Comparison of ENCODE assay signal across 10 mouse cellular contexts in the genomic region with DNA sequence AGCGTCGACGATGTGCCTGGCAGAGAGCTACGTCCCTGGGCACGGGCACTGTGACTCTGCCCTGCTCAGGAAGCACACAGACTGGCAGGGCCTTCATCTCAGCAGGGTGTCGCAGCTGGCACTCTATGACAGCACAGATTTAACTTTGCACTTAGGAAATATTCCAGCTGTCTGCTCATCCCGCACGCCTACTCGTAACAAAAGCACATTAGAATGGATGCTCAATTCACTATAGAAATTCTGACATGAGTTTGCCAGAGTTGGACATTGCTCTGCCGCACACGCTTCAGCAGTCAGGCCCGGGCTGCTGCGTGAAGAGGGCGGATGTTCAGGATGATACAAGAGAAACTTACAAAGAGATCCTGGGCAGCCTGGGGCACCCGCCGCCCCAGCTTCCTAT. TPM values are rescaled to one million over a fixed set of nuclear protein-coding genes. Genes with fewer than 3 reads are reported as not detected.
DNase-seq lines count a peak whose midpoint lies in the region; ATAC-seq and TF ChIP-seq lines count a peak whose summit lies in the region.
"Had no signal": no experiment of that assay in that cellular context is flagged by ENCODE, and none has a peak within 500 bp of the region (broad histone marks: within the 10 kb centered on the region; RNA-seq: fewer than 3 reads in every experiment).

No protein-coding gene starts in this region.

- H3K4me3 ChIP-seq in megakaryocyte, embryonic 14.5 days (replicated peaks), result peak overlapping the region; percentile 50
- no peak overlapping the region for H3K4me3 ChIP-seq in forebrain, postnatal 0 days (ENCODE audit: low read depth, low read length)
- no peak overlapping the region for H3K4me3 ChIP-seq in neural tube, embryonic 15.5 days (replicated peaks)

- H3K4me1 ChIP-seq in megakaryocyte, embryonic 14.5 days, result no peaks in the 10 kb centered on the region
- no peaks in the 10 kb centered on the region for H3K4me1 ChIP-seq in forebrain, postnatal 0 days (ENCODE audit: insufficient read depth)
- H3K4me1 ChIP-seq in neural tube, embryonic 15.5 days, result peaks cover 8% of the 10 kb centered on the region; the same call in 1 of the 2 replicates

- DNase-seq in forebrain, postnatal 0 days, result peak; percentile 13
- DNase-seq in layer of hippocampus, adult 9-10 months (ENCODE audit: low spot score), result peak; percentile 44
- DNase-seq in natural killer cell, adult 2 months (ENCODE audit: low spot score in 2 of 2), result no peak
- no peak for DNase-seq in ovary, postnatal 36 days (ENCODE audit: low spot score)
- DNase-seq: kidney, adult 11 months; lung, adult 18-20 months had no signal

- no peak for ATAC-seq in megakaryocyte, adult 5-6 weeks (ENCODE audit: poor library complexity, severe bottlenecking)
- peak; percentile 77 for ATAC-seq in forebrain, postnatal 0 days
- ATAC-seq in neural tube, embryonic 15.5 days (ENCODE audit: low FRiP score), result peak; percentile 68

- no peaks in the 10 kb centered on the region; the same call in 1 of the 2 replicates for H3K9me3 ChIP-seq in megakaryocyte, embryonic 14.5 days
- H3K9me3 ChIP-seq in forebrain, postnatal 0 days (ENCODE audit: low read length), result no peaks in the 10 kb centered on the region
- H3K9me3 ChIP-seq in neural tube, embryonic 15.5 days (replicated peaks), result no peaks in the 10 kb centered on the region

- TF ChIP-seq CTCF in forebrain, postnatal 0 days (IDR thresholded peaks at IDR 0.05; ENCODE audit: low read depth), result no peak

- no peak overlapping the region for H3K27ac ChIP-seq in forebrain, postnatal 0 days (ENCODE audit: low read depth, low read length)
- no peak overlapping the region for H3K27ac ChIP-seq in neural tube, embryonic 15.5 days (replicated peaks)

- no peak overlapping the region for H3K9ac ChIP-seq in forebrain, postnatal 0 days
- no peak overlapping the region for H3K9ac ChIP-seq in neural tube, embryonic 15.5 days (replicated peaks)

- H3K27me3 ChIP-seq in megakaryocyte, embryonic 14.5 days (replicated peaks), result no peaks in the 10 kb centered on the region
- H3K27me3 ChIP-seq in forebrain, postnatal 0 days (ENCODE audit: insufficient read depth, low read length), result no peaks in the 10 kb centered on the region
- H3K27me3 ChIP-seq in neural tube, embryonic 15.5 days (replicated peaks), result no peaks in the 10 kb centered on the region

- WGBS in forebrain, postnatal 0 days, result 47% methylated on average over 16 of the region's 16 CpGs
- 63% methylated on average over 16 of the region's 16 CpGs for WGBS in neural tube, embryonic 15.5 days

- H3K4me2 ChIP-seq in forebrain, postnatal 0 days (ENCODE audit: low read depth), result no peak overlapping the region
- no peak overlapping the region for H3K4me2 ChIP-seq in neural tube, embryonic 15.5 days
- H3K4me2 ChIP-seq: heart, embryonic 11.5 days had no signal

- no peaks in the 10 kb centered on the region for H3K36me3 ChIP-seq in megakaryocyte, embryonic 14.5 days (replicated peaks; ENCODE audit: low read length)
- H3K36me3 ChIP-seq in forebrain, postnatal 0 days (ENCODE audit: insufficient read depth), result no peaks in the 10 kb centered on the region
- no peaks in the 10 kb centered on the region for H3K36me3 ChIP-seq in neural tube, embryonic 15.5 days

RNA-seq across cellular contexts. Expression of gene Tmem215, which starts 37.6 kb away (rescaled TPM):
- not detected in 2 replicates for polyA plus RNA-seq in megakaryocyte, embryonic 14.5 days (2012; ENCODE audit: insufficient read depth, low replicate concordance)
- total RNA-seq in megakaryocyte, adult 5-6 weeks (2015), result not detected in 2 replicates
- 0.11 TPM in 1 of 2 replicates, not detected in the other for total RNA-seq in megakaryocyte, adult 5-6 weeks (2017)
- 1.8 and 4.0 TPM in 2 replicates for total RNA-seq in forebrain, postnatal 0 days (2014; rRNA removed)
- polyA plus RNA-seq in forebrain, postnatal 0 days (2015; fragmentation: Nextera tagmentation; extraction: Ambion mirVana), result 1.0 and 2.1 TPM in 2 replicates
- polyA plus RNA-seq in neural tube, embryonic 15.5 days (2015; fragmentation: Nextera tagmentation; extraction: Ambion mirVana), result 2.0 and 2.6 TPM in 2 replicates

Comparison
In these comparisons a context has a peak if more than half of its experiments do, and no peak if none do; other contexts are left out.
1. DNase-seq: peak in forebrain, postnatal 0 days (single experiment) and layer of hippocampus, adult 9-10 months (single experiment); none in natural killer cell, adult 2 months (0 of 2) and ovary, postnatal 36 days (single experiment).